Mouse (Mus musculus) ES-E14 (cell line): ENCODE measurements around the gene March8.

Experiments
- HCFC1 ChIP-seq: IDR thresholded peaks from 2 replicates; pipeline ENCODE4 v1.6.1; 2012; ENCODE audit warnings: low read length, inconsistent platforms, borderline replicate concordance; ENCODE audit not compliant: insufficient read depth
- MAFK ChIP-seq: IDR thresholded peaks from 2 replicates; pipeline ENCODE4 v1.6.1; 2014; ENCODE audit warnings: mild to moderate bottlenecking, low read depth, low read length, inconsistent platforms; ENCODE audit not compliant: insufficient read depth
- ZC3H11A ChIP-seq: IDR thresholded peaks from 2 replicates; pipeline ENCODE4 v1.6.1; 2012; ENCODE audit warnings: low read depth, mild to moderate bottlenecking, inconsistent platforms, low read length, borderline replicate concordance
- ZNF384 ChIP-seq: IDR thresholded peaks from 2 replicates; pipeline ENCODE4 v1.6.1; 2012; ENCODE audit warnings: low read depth, low read length, inconsistent platforms

GRCm38 (mm10) chr6:116416000-116416552 is 78.3 kb downstream of the March8 start:
- TF ChIP-seq MAFK: no peak
- TF ChIP-seq HCFC1: no peak
- TF ChIP-seq ZNF384: no peak
- no peak for TF ChIP-seq ZC3H11A
